Mouse (Mus musculus): ENCODE measurements around the gene Hras.
A peak's percentile ranks its signal among the peaks of the same experiment; 100 is the strongest.

The Hras gene

GRCm38 (mm10) chr7:141213605-141214235 is 19.9 kb upstream of the Hras start, which contains the start of gene Lmntd2:
Gene Lmntd2 (minus strand): TSS chr7:141214080.
- no peak for DNase-seq (ENCODE audit: low read depth, low spot score)

- DNase-seq (ENCODE audit: low read depth, low spot score): no peak
Measured at GRCm38 (mm10) chr7:141213133-141213532, 19.3 kb upstream of the Hras start.

GRCm38 (mm10) chr7:141210606-141211131 is 16.9 kb upstream of the Hras start:
- DNase-seq (ENCODE audit: low read depth, low spot score): no peak

- DNase-seq (ENCODE audit: low read depth, low spot score): no peak
Measured at GRCm38 (mm10) chr7:141210137-141210536, 16.3 kb upstream of the Hras start.

GRCm38 (mm10) chr7:141209526-141209925 is 15.7 kb upstream of the Hras start:
- DNase-seq (ENCODE audit: low read depth, low spot score): no peak

DNA sequence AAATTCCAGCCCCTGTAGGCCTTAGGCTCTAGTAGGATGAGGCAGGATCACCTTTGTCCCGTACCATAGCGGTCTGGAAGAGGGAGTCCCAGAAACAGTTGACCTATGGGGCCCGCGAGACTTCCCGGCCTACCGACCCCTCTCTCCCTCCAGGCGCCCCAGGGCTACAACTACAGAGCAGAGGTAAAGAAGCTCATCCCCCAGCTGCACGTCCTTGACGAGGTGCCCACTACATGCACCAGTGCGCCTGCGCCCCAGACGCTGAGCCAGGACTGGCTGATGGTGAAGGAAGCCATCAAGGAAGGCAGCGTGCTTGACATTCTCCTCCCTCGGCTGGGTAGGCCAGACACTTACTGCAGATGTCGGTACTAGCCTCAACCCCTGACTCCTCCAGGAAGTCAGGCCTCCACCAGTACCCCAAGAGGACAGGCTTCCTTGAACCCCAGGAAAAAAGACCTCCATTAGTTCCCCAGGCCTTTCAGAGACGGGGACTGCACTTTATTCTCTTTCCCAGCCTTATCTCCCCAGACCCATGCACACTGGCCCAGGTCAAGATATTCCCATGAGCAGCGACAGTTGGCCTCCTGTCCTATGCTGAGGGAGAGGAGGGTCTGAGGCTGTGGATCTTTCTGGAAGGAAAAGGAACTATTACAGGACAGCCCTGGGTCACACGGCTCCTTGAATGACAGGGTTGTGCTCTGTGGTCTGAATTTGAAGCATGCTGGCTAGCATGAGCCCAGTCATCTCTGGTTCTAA is 12.6 kb upstream of the Hras start:
- DNase-seq (ENCODE audit: low read depth, low spot score): no peak

DNA sequence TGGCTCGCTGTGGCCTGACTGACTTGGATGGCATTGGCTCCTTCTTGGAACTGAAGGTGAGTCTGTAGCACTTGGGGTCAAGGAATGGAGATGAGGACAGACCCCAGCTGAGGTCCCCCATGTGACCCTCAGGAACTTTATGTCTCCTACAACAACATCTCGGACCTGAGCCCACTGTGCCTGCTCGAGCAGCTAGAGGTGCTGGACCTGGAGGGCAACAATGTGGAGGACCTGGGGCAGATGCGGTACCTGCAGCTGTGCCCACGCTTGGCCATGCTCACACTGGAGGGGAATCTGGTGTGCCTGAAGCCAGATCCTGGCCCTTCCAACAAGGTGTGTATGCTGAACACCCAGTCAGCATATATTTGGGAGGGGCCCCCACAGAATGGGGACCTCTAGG is 11.7 kb upstream of the Hras start:
- DNase-seq (ENCODE audit: low read depth, low spot score): no peak

GRCm38 (mm10) chr7:141204546-141204945 is 10.7 kb upstream of the Hras start:
- DNase-seq (ENCODE audit: low read depth, low spot score): no peak

- no peak for DNase-seq (ENCODE audit: low read depth, low spot score)
Measured at GRCm38 (mm10) chr7:141198121-141198520, 4.3 kb upstream of the Hras start.

DNA sequence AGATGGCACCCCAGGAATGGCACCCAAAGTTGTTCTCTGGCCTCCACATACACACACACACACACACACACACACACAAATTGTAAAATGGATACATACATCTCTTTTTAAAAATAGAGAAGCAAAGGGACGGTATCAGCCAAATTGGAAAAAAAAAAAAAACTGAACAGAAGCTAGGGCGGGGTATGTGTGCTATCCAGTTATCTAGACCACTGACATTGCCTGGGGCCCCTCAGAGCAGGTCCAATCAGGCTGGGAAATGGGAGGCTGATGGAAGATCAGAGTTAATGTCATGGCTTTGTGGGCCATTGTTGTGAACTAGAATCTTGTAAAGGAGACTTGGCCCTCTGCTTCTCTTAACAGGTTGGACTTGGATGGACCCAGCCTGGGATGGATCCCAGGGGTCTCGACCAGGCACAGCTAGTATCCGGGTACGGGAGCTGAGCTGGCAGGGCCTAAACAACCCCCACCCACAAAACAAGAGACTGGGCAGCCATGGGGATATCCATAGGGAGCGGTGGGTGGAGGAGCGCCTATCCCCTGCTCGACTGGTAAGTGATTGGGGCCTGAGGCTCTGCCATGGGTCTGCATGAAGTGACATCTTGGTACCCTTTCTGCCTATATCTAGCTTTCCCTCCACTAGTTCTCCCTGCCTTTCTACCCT is 2.9 kb upstream of the Hras start:
- no peak for DNase-seq (ENCODE audit: low read depth, low spot score)

DNA sequence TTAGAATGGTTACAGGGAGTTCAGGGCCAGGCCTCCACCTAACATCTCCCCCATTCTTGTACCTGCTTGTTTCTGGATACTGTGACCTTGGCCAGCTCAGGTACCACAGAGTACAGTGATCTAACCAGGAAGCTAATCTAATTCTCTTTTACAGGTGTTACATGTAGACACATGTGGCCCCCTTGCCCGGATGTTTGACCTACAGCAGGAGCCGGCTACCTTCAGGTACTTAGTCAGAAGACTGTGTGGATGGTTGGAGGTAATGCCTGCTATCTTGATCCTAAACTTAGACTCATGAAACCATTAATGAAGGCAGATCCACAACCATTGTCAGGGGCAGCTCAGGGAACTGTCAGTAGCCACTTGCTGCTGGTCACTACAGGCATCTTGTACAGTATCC is 1.9 kb upstream of the Hras start:
- no peak for DNase-seq (ENCODE audit: low read depth, low spot score)

- DNase-seq (ENCODE audit: low read depth, low spot score): peak; percentile 89
Measured at GRCm38 (mm10) chr7:141194830-141195229, 1.0 kb upstream of the Hras start.

DNA sequence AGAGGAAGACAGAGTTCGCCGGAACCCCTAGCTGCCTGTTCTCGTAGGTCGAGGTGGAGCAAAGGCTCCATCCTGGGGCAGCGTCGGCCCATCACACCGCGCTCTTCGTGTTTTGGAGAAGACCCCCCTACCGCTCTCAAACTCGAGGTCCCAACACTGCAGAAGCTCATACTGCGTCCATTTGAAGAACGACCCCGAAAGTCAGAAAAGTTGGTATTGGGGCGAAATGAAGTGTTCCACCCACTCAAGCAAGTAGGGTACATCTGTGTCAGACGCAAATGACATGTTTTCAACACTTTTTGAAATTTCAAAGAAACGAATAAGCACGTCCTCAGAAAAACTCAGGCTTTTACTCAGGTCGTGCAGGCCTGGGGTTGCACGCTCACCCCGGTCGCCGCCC is 604 bp upstream of the Hras start:
- DNase-seq (ENCODE audit: low read depth, low spot score): no peak

DNA sequence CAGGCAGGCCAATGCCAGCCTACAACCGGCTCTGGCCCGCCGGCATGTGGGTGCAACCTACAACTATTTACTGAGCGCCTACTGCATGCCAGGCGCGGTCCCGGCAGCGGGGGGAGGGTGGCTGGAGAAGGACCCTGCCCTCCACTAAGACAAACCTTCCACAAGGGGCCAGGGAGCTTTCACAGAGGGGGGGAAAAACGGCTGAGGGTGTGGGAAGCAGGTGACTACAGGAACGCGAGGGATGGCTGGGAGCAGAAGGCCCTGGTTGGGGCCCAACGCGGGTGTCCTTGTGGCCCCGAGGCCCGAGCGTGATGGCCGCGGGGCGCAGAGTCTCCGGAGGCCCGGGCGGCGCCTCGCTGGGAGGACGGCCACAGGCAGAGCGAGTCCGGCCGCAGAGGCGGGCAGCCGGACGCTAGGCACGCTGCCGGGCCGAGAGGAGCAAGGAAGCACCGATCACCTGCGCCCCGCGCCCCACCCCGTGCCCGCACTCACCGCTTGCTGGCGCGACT is 403 bp downstream of the Hras start:
- no peak for DNase-seq (ENCODE audit: low read depth, low spot score)

- DNase-seq (ENCODE audit: low read depth, low spot score): no peak
Measured at GRCm38 (mm10) chr7:141192776-141193347, 943 bp downstream of the Hras start.

- no peak for DNase-seq (ENCODE audit: low read depth, low spot score)
Measured at GRCm38 (mm10) chr7:141191796-141192685, 1.8 kb downstream of the Hras start.

- DNase-seq (ENCODE audit: low read depth, low spot score): no peak
Measured at GRCm38 (mm10) chr7:141191036-141191435, 2.8 kb downstream of the Hras start.

GRCm38 (mm10) chr7:141190220-141190619 is 3.6 kb downstream of the Hras start:
- DNase-seq (ENCODE audit: low read depth, low spot score): no peak

DNA sequence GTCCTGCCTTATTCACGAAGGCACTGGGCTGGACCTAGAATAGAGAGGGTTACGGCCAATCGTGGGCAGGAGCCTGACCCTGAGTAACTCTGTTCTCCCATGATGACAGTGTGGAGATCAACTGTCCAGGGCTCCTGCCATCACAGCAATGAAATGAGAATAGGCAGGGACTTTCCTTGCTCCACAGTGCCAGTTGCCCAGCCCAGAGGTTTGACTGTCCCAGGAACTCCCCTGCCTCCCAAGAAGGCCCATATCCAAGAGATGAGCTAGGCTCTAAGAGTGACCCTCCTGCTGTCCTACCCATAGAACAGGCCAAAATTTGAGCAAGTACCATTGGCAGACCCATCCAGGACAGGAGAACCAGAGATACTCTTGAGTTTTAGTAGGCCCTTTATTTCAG is 5.1 kb downstream of the Hras start:
- no peak for DNase-seq (ENCODE audit: low read depth, low spot score)

DNA sequence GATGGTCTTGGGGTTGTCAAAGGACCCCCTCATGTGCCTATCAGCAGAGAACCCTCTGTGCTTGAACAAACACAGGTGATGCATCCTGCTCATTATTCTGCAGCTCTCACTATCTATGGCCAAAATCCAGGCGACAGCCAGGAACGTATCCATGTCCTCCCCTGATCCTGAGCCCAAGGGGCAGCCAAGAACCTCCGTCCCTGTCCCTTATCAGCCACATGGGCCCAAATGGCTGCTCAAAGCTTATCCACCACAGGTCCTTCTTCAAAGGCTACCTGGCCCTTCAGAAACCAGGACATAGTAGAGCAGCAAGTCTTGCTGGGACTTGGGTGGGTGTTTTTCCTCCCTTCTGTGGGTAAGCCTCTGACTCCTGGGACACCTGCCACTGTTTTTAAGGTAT is 5.6 kb downstream of the Hras start:
- DNase-seq (ENCODE audit: low read depth, low spot score): no peak

- DNase-seq (ENCODE audit: low read depth, low spot score): peak; percentile 67
Measured at GRCm38 (mm10) chr7:141176173-141176572, 17.6 kb downstream of the Hras start.
